Mouse (Mus musculus): ENCODE data around the gene Sema5a. TPM values are rescaled to one million over a fixed set of nuclear protein-coding genes. Genes with fewer than 3 reads are reported as not detected.
A peak's percentile ranks its signal among the peaks of the same experiment; 100 is the strongest.

The Sema5a gene
- total RNA-seq, 2 experiments from 2014 or later = 4.7 to 6.9 TPM

DNA sequence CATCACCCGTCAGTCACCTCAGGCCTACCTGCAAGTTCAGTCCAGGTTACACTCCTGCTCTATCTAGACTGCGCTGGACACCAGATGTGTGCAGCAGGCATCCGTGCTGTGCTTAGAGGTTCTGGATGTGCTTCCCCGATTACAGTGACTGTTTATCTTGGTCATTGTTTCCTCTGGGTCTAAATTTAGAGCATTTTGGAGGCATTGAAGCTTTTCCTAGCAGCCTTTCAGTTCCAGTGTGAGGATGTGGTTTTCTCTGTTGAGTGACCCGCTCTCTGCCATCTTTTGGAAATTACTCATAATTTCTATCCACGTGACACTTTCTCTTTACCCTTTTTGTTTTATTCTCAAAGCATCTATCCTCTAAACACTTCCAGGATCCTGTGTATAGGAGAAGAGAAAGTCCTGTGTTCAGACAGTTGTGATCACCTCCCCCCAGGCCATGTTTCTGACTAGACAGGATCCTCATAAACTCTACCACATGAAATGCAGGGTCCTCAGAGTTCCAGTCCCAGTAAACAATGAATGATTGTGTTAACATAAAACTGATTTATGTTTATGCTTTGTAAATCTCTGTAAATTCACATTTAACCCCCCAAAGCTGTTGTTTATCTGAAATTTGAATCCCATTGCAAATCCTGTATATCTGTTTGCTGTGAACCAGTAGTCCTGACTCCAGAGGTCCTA is 62.1 kb downstream of the Sema5a start:
- peak; percentile 21 to 24 for DNase-seq

DNA sequence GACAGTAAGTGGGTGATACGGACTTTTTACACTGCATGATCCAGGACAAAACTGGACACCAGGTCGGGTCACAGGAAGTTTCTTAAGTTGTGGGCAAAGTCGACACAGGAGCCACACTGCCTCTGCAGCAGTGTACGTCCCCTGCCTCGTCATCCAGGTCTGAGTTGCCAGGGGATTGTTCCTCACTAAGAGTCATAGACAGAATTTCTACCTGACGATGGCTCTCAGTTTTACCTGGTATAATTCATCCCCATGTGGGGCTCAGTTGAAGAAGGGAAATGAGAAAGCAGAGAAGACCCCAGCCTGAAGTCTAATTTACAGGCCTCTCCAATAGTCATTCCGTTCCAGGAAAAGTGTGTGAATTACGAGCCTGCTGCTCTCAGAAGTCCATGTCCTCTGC is 66.2 kb downstream of the Sema5a start:
- no peak for DNase-seq

DNA sequence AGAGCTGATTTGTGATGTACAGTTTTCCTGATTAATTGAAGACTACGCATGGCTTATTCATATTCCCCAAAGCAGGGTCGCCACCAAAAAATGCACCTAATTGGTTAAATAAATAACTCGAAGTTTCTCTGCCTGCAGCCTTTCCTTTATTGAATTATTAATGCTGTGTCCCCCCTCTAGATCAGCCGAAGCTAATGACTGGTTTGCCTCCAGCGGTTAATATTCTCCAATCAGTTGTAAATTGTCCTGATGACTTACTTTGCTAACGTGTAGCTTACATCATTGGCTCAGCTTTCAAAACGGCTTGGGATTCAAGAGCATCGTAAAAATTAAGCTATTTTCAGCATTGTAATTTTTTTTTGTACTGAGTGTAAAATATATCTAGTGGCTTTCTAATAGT is 66.7 kb downstream of the Sema5a start:
- no peak for DNase-seq

DNA sequence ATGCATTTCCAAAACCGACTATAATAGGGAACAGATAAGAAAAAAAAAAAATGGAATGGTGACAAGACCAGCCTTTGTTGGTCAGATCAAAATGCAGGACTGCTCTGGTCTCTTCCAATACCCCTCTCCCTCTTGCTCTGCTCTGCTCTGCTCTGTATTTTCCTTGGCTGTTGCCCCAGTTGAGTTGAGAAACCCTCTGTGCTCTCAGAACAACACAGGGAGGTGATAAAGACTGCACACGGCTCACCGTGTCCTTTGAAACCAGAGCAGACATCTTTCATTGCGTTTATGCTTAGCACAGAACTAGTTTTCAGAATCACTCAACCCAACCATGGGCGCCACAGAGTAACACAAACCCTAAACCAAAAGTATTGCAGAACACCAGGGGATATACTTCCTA is 72.5 kb downstream of the Sema5a start:
- peak; percentile 19 to 31 for DNase-seq

DNA sequence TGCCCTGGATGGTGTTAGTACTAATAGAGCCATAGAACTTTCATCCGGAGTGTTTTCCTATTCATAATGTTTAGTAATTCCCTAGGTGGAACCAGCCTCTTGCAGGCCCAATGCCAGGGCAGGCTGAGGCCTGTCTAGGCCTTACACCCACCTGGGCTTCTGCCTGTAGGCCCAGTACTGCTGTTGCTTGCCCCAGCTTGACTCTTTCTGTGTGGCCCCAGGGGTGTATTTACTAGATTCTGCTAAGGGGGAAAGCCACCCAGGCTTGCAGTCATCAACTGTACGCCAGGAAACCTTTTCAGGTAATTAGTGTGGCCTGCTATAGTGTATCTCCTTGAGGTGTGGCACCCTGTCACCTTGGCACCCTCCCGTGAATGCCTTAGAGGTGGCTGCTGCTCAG is 76.1 kb downstream of the Sema5a start:
- DNase-seq = no peak

DNA sequence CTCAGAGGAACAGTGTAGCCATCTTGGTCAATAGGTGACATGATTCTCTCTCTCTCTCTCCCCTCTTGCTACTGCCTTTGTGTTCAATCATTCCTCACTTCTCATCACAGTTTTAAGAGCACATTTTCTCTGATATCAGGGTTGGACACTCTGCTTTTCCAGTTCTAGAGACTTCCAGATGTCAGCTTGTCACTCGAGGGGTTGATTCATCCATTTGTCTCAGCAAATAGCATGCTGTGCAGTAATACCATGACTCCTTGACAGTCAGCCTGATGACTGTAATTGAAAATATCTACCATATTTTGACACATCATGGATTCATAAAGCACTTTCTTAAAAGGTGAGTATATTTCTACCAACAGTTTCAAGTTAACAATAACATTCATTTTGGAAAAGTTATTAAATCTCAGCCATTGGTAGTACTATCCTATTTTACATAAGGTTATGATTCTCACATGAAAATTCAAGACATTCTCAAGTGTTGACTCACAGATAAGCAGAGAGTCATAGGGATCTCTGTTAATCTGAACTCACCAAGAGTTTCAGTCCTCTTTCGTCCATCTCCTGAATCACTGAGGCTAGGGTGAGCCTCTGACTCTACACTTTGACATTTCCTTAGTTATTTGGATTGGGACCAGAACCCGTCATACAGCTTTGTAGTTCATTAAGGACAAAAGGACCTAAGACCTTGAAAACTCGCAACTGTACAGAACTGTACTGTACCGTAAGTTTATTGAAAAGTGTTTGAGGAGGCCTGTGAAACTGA is 78.0 kb downstream of the Sema5a start:
- DNase-seq = no peak

DNA sequence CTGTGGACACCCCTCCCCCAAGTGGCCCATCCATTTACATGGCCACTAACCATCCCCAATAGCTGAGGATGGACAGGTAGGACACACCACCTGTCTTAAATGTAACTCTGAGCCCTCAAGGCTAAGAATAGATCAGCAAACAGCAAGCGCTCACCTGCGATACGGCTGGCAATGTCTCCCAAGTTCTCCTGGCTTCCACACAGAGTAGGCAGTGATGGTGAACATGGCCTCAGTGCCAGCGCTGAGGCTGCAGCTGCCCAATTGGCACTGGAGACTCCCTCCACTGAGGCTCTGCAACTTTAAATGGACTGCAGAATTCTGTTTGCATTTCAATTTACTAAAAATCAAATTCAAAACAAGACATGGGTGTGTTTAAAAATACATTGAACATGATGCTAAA is 78.6 kb downstream of the Sema5a start:
- DNase-seq = no peak

DNA sequence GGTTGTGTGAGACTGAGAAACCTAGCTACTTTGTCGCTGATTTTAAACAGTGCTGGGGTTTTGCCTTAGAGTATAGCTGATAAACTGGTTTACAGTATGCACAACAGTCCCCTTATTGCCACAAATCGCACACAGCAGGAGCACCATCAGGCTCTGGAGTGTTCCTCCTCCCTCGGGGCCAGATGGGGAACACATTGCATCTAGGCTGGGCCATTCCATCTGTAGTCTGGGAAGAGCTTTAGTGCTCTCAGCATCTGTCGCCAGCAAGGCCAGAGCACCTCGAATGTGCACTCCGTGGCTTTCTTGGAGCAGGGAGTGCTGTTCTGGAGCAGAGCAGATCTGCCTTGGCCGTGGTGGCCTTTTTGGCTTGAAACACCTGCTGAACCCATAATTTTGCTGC is 79.5 kb downstream of the Sema5a start:
- DNase-seq = peak in 1 of 2 experiments; percentile 19

DNA sequence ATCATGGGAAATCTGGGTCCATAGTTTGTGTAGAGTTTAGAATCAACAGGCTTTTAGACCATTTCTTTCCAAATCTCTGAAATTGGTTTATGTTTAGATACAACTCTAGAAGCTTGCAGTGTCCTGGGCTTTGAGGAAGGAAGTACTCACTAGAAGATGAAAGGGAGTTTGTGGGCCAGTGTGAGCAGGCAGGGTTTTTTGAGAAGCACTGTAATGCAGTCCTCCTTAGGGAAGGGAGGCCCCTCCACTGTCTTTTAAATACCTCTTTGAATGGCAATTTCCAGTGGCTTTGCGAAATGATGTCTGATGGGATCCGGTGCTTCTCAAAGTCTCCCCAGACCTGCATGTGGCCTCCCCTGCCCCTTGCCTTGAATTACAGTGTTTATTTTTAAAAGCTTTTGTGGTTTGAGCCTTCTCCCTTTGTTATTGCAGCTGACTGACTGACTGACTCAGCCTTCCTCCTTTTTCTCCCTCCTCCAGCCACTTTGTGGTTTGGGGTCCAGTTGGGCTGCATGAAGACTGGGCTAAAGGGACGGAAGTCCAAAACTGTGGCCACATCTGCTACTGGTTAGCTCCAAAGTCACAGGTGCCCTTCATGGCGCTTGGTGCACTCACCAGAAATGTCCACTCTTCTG is 83.9 kb downstream of the Sema5a start:
- no peak for DNase-seq

DNA sequence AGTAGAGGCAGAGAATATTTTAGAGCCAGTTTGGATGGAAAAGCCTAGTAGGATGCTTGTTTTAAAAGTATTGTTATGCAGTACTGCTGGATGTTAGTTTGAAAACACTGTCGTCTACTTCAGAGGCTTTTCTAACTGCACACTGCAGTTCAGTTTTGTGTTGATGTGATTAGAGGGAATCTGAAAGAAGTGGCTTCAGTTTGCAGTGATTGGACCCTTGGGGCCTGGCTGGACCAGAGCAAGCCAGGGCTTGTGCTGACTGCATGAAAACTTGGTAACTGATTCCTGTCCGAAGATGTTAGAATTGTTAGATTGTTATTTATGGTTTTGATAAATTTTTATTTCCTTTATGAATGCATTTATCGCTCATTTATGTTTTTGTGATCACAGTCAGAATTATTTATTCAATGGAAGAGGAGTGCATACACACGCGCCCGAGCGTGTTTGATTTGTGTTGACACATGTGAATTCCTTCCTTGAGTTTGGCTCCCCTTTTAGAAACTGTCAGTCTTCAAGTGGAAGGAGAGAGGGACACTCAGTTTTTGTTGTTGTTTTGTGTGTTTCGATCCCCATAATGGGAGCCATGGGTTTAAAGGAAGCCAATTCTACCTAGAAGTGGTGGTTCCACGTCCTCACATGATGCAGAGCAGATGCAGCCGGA is 85.2 kb downstream of the Sema5a start:
- peak; percentile 29 to 35 for DNase-seq

DNA sequence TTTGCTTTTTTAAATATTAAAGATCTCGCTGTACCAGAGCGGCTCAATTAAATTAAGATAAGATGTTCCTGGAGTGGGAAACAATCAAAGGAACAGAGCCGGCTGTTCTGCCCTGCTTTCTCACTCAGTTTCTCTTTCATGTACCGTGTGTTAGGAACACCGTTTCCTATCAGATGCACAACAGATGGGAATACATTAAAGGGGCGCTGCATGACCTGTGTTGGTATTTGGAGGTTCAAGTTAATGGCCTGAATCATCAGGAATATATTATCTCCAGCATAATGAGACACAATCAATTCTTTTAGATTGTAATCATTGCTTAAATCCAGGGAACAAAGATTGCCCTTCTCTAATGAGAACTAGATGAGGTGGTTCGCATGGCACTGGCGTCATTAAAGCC is 85.8 kb downstream of the Sema5a start:
- no peak for DNase-seq

DNA sequence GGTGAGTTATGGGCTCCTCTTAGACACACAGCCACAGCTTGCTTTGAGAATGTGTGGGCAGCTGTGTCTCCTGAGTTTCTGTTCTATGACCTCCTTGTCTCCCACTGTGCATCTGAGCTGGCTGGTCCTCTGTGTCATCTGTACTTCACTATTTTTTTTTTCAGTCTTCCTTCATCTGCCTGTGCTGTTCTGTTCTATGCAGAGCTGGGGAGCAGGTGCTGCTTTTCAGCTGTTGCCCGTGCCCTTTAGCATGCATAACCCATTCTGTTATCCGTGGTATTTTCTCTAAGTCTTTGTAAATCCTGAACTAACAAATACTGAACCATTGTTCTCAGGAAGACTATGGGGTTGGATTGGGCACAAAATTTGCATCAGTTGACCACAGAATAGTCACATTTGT is 86.4 kb downstream of the Sema5a start:
- DNase-seq = no peak

DNA sequence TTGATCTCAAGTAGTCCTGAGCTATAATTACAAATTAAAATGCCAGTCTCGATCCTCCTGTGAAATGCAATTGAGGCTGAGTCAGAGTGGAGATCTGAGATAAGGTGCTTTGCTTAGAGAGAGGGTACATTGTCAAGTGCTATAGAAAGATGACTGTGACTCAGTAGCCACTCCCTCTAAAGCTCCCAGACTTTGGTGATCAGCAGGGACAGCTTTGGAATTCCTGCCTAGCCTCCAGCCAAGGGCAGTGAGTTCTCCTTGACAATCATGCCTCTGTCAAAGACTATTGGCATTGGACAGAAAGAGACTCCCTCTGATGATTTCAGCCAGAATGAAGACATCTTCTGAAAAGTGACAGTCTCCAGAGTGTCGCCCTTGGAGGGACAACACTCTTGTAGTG is 88.8 kb downstream of the Sema5a start:
- no peak for DNase-seq

DNA sequence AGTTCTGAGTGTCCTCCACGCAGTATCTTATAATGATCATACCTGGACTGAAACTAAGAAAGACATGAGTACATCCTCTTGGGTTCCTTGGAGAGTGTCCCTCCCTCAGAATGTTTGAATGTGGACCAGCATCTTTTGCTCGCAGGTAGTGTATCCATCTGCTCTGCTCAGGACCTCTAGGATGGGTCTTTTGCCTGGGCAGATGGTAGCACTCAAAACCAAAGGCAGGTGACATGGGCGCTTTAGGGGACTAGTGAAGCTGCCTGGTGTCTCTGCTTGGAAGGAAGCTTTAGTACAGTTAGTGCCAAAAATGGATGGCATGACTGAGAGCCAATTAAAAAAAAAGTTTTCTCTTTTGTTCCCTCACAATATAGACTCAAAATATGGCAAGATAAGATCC is 93.2 kb downstream of the Sema5a start:
- no peak for DNase-seq

DNA sequence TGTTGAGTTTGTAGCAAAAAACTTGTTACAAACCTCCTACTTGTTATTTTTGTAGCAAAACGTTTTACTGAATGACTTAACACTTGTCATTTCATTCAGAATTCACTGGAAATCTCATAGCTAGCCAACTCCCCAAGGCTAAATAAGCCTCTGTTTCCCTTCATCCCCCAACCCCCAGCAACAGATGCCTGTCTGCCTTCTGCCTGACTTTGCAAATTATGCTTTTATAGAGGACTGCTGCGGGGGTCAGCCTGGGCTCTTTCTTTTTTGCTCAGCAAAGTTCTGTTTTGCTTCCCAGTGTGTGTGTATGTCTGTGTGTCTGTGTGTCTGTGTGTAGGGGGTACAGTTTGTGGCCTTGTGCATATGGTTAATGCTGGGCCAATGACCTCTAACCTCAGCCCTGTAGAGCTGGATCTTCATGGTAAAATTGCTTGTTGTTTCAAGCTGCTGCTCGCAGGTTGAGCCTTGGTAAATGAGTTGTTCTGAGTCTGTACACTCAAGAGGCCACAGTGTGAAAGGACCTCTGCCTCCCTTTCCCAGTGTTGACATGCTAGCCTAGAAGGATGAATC is 94.2 kb downstream of the Sema5a start:
- peak in 1 of 2 experiments; percentile 6 for DNase-seq

DNA sequence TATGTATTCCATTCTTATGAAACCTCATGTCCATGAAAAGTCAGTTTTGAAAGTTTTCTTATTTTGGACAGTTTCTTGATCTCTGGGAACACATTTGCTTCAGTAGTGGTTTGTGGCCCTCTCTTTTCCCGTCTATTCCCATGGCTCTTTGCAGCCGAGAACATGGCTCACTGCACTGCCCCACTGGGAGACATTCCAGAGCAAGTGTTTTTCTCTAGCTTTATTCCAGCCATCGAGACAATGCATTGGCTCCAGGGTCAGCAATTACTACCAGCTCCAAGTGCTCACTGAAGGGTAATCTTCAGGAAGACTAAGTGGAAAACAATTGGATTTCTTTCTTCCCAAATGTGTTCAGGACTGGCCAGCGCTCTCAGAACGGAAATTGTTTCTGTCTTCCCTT is 94.8 kb downstream of the Sema5a start:
- DNase-seq = peak; percentile 50 to 70

DNA sequence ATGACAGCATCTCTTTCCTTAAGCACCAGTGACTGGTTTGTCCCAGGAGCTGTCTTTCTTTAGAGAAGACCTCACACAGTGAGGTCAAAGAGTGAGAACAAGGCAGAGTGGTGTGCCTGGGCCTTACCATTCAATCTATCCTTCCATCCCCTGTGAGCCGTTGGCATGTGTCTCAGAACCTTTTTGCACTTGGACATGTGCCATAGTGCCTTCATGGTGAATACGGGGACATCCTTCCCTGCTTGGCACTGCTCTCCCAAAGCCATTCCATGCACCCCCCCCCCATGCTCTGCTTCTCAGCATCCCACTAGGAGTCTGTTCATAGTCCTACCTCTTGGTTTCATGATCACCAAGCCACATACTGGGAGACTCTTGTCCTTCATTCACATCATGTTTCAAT is 96.8 kb downstream of the Sema5a start:
- no peak for DNase-seq

DNA sequence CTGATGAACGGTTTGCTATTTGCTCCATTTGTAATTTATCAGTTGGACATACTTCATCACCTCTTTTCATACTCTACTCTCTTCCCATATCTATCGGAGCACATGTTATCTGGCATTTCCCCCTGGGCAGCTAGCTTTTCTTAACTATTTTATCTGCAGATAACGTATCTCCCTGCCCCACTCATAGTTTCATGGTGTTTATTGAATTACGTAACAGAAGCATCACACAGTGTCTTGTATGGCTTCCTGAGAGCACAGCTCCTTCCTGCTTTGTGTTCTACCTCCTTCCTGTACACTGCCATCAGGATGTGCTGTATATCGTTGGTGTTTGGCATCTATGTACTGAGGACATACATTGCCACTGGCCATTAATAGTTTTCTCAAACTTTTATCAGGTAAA is 98.9 kb downstream of the Sema5a start:
- no peak for DNase-seq

DNA sequence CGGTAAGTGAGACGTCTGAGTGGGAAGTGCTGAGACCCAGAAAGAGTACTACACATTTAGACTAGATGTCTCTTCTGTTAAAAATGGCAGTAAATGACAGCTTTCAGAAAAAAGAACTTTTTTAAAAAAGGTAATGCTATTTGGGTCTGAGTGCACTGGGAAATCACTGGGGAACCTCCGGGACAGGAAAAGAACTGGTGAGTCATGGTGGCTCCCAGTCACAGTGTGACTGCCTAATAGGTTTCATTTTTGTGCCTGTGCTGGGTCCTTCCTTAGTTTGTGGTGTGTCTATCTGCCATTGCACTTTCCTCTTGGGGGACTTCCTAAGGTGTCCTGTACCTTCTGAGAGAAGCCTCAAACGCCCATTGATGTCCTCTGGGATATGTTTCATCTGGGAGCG is 102.7 kb downstream of the Sema5a start:
- DNase-seq = no peak

DNA sequence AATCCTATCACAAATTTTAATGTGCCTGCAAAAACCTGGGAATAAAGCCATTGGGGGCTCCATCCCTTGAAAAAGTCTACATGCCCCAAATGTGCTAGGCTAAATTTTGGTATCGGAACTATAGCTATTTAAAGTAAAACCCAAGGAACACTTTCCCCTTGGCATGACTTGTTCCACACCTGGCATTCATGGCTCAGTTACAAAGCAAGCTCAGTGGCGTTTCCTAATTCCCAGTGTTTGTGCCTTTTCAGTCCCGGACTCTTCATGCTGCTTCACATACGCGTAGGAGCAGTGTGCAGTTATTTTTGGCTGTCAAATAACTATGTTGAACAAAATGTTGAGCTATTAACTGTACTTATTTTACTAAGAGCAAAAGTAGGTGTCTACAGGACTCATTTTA is 104.7 kb downstream of the Sema5a start:
- no peak for DNase-seq

DNA sequence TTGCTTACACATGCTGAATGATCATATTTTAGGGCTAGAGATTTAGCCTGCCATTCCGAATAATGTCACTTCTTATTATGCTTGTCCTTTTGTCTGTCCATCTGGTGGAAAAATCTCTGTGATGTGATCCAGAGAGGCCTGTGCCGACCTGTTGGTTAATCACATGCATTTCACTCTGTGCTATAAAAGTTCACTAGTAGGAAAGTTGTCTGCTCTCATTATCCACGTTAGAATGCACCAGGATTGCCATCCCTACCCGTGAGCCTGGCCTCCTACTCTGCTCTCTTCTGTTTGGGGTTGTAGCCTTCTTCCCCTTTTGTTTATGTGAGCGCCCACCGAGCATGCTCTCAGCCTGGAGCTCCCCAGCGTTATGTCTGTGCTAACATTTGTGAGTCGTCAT is 108.4 kb downstream of the Sema5a start:
- no peak for DNase-seq

DNA sequence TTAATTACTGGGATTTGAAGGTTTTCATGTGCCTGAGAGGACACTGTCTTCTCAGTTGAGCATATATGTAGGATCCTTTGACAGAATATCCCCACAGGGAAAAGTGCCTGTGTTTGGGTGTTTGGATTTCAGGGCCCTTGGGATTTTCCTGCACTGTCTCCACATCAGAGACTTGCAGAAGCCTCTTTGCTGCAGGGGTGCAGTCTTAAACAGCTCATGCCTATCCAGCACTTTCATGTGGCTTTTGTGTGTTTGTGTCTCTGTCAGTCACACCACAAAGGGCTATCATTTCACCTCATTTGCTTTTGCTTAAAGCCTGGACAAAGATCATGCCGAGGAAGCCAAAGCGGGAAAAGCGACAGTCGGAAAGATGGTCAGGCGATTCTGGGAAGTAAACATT is 108.9 kb downstream of the Sema5a start:
- no peak for DNase-seq

DNA sequence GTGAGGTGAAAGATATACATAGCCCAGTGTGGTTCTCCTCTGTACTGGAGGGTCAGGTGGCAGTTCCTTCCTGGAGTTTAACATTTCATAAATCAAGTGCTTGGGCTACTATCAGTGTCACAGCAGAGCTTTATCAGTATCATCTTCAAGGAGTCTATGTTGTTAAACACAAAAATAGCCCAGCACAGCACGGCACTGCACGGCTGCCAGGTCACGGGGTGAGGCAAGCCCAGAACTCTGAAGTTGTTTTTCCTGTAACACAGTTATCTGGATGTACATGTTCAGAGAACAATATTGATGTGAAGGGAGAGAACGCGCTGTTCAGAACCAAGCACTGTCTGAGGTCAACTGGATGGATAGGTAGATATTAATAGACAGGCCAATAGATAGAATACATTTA is 112.2 kb downstream of the Sema5a start:
- DNase-seq = peak; percentile 45 to 53
